Mouse (Mus musculus) adrenal gland, adult 8-10 months (tissue): ENCODE results near the gene Mkrn2os. TPM values are rescaled to one million over a fixed set of nuclear protein-coding genes. Genes with fewer than 3 reads are reported as not detected.
"Not testable (repeated sequence)": the region's sequence is repeated elsewhere in the genome, so short reads cannot be mapped to it uniquely, and the experiment has no call there.

Source experiments
- DNase-seq: peaks from one replicate; pipeline ENCODE4 v3.0.0; 2022
- total RNA-seq, 4 experiments: library from RNA; stranded (reverse); gene quantifications; 2 replicates each; pipeline ENCODE4 v1.2.4; 2022

The Mkrn2os gene
- total RNA-seq: not detected

DNA sequence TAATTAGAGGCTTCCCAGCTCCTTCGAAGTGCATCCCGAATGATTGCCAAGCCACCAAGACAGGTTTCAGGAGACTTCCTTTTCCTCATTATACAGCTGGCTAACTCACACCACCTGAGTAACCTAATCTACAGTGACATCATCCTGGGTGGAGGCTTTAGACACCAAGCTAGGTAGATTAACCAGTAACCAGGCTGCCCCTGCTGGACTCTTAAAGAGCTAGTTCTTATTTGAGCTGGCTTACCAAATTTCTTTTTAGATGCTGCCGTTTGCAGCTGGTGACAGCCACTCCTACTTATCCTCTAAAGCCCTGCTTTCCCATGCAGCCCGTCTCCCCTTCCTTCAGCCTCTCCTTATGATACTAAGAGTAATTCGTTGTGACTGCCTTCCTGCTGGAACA is at the start of gene Mkrn2os:
Mkrn2os (minus strand) TSS at position 119 of the 400 bp plus-strand sequence.
- DNase-seq: no peak

DNA sequence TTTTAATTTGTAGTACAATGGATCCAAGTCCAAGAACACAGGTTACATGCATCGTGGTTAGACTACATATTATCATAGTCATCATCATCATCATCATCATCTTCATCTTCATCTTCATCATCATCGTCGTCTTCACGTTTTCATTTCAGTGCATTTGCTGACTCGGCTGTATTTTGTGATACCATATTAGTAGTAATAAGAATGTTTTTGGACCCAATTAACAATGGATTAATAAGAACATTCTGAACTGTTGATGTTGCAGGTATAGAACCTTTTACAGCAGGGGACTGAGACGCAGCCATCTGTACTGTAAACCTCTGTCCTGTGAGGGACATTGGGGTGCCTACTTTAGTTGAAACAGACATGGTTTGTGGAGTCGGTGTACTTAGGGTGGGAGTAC is 45.8 kb upstream of the Mkrn2os start:
- DNase-seq: not testable (repeated sequence)

DNA sequence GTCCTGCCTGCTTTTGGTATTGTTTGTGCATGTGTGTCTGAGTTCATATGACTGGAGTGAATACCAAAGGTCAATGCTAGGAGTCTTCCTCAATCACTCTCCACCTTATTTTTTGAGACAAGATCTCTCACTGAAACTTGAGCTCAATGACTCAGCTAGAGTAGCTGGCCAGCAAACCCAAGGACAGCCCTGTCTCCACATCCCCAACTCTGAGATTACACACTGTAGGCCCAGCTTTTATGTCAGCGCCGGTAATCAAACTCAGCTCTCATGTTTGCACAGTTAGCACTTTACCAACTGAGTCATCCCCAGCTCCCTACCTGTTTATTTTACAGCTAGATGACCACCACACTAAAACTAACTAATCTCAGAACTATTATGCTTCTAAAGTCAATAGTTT is 41.6 kb upstream of the Mkrn2os start:
- DNase-seq: peak; percentile 31

DNA sequence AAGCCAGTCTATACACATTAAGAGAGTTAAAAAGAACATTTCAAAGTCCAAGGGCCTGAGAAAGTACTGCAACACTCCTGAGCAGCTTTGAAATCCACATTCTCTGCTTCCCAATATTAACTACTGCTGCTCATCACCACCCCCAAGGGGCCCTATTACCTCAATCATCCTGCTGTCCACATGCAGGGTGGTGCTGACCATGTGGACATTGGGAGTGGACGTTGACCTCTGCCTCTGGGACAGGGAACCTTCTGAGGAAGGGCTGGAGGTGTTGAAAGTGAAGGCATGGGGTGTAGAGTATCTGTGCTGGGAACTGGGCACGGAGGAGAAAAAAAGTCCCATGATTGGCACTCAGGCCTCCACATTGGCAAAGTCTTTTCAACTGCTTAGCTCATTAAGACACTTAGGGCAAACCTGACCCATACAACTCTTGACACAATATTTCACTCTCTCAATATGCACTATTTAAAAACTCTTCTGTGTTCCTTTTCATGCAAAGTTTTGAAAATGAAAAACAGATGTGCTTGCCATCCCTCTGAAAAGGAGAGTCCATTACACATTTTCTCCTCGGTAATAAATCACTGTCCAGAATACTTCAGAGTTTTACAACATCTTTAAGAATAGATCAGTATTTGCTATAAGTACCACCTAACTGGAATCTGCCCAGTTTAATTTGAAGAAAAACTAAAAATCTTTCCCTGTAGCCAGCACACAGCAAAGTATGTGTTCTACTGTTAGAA is 38.9 kb upstream of the Mkrn2os start:
- DNase-seq: no peak

DNA sequence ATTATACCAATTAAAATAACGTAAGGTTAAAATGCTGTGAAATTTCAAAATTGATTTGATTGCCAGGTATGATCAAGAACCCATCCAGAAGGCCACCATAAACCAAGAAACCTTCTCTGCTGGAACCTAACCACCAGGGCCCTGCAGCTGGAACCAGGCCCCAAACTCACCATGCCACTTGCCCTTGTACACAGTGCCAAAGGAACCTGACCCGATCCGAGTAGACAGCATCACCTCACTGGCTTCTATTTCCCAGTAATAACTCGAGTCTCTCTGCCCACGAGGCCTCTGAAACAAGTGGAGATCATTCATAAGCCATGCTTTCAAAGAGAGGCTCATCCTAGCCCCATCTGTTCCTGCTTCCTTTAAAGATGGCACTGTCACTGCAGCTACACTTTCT is 33.7 kb upstream of the Mkrn2os start:
- DNase-seq: no peak

DNA sequence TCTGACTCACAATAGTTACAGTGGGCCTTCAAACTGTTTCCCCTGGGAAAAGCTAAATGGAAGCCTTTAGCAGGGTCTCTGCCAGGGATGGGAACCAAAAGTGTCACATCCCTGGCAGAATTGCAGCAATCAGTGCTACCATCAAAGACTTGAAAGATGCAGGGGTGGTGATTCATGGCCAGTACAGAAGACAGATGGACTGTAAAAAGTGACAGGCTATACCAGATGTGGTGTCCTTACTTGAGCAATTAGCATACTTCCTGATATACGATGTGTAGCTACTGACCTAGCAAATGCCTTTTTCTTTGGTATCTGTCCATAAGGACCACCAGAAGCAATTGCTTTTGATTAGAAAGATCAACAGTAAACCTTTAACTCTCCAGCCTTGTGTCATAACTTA is 28.6 kb upstream of the Mkrn2os start:
- DNase-seq: no peak

DNA sequence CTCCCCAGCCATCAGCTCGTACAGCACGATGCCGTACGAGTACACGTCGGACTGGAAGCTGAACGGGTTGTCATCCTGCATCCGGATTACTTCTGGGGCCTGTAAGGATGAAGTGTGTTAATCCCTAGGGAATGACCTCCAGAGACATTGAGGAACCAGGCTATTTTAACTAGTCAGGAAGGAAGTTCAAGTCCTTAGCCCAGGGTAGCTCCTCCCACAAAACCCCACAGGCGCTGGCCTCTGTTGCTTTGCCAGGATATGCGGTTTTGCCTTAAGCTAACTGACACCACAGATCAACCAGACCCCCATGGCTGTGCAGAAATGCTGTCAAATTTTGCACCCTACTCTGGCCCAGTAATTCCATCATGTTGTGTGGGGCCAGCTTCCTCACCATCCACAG is 27.4 kb upstream of the Mkrn2os start:
- DNase-seq: no peak

DNA sequence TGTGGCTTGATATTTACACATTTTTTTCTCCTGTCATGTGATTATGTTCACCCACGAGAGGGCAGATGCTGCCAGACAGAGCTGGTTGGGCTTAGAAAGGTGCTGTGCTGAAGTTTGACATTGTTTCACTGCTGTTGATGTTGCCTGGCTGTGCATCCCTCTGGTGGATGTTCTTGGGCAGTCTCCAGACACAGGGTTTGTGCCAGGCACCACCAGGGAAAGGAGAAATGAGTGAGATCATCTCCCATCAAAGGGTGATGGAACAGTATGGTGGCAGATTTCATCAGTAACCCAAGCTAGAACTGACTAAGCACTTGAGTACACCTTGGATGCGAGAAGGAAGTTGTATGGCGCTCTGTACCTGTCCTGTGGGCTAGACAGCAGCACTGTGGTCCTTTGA is 23.6 kb upstream of the Mkrn2os start:
- DNase-seq: no peak

DNA sequence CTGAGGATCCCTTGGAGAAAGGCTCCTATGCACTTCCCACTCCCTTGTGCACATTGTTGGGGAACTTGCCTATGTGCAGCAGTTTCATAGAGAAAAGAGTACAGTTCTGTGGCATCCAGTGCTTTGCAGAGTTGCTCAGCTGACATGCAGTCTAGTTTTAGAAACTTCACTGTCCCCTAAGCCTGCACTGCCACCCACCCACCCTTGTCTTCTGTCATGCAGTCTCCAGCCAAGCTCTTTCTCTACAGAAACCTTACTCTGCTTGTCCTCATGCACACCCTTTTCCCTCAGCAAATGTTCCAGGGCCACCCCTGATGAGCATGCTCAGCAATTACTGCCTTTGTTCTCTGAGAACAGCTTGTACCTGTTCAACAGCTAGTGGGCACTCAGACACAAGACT is 21.4 kb upstream of the Mkrn2os start:
- no peak for DNase-seq

DNA sequence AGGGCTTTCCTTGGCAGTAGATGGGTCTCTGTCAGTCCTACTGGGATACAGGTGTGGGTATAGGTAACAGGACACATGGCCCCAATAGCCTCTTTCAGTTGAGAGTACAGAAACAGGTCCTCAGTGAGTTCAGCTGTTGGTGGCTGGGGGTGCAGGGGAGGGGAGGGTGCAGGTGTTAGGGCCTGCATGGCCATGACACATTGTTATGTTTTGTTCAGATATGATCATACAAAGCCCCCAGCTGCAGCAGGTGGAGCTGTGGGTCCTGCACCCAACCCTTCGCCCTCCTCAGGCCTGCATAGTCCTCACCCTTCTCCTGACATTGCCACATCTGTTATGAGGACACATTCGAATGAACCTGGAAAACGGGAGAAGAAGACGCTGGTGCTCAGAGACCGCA is 17.9 kb upstream of the Mkrn2os start:
- no peak for DNase-seq

DNA sequence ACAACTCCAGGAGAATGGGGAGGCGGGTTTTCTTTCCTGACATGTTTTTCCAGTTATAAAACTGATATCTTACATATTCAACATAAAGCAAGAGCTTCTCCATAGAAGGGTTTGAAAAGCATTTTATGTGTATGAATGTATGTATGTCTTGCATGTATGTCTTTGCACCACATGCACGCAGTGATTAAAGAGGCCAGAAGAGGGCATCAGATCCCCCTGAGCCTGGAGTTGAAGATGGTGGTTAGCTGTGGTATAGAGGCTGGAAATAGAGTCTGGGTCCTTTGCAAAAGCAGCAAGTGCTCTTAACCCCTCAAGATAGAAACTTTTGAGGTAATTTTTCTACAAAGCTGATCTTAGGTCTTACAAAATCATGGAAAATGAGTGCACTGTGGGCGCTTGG is 16.7 kb upstream of the Mkrn2os start:
- DNase-seq: no peak

DNA sequence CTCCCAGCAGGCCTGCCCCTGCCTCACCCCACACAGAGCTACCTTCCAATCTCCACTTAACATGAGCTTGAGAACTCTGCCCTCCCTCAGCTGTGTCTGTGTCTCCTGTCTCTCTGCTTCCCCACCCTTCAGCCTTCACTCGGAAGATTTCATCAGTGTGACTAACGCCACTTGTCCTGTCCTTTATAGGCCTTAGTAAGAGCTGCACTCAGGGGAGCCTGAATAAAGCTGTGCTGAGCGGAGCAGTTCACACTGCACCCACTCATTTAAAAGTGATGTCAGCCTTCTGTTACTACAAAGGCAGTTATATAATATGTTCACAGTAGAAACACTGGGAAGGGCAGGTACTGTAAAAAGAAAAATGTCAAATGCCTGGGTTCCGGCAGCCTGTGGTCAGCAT is 15.1 kb upstream of the Mkrn2os start:
- DNase-seq: peak; percentile 69

DNA sequence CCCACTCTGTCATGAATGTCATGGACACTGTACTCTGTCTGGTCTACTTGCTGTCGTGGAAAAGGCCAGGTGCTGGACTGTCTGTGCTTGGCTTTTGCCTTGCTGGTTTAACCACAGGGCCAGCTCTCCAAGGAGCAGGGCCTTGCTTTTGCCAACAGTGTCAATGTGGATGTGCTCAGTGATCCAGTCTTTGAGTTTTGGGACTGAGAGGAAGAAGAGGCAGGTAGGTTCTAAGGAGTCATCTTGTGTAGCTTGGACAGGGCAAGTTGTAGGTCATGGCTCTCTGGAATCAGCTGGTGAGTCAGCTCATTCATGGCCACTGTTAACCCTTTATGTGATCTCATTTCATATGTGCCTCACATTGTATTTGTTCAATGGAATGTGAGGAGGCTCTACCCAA is 14.1 kb upstream of the Mkrn2os start:
- DNase-seq: peak; percentile 35

DNA sequence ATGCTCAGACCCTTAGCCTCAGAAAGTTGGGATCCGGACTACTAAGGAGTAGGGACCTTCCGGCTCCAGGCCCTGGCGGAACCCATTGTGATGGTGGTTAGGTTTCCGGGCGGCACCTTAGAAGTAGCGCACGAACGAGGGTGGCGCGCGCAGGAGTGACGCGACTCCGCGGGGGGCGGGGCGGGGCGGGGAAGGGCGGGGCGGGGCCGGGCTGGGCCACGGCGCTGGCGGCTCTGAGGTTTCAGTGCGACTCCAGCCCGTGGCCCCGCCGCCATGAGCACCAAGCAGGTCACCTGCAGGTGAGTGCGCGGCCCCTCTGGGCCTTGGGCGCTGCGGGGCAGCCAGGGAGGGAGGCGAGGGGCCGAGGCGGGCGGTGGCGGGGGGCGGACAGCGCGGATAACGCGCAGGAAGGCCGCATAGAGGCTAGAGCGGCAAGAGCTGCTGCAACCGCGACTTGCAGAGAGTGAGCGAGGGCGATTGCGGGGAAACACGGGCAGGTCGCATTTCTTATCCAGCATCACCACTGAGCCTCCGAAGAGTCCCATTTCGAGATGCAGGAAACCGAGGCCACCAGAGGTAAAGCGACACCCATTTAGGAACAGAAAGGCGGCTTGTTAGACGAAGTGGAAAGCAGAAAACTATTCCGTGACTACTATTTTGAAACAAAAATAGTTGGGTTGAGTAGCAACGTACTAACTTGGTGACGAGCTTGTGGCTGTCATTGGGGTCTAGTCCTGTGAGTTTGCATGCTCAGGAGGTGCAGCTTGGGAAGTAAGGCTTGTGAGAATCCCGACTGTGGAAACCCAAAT is 9.5 kb upstream of the Mkrn2os start, which contains the start of gene Mkrn2:
Mkrn2 (plus strand) TSS at position 188 of the 809 bp plus-strand sequence.
- peak; percentile 58 for DNase-seq

DNA sequence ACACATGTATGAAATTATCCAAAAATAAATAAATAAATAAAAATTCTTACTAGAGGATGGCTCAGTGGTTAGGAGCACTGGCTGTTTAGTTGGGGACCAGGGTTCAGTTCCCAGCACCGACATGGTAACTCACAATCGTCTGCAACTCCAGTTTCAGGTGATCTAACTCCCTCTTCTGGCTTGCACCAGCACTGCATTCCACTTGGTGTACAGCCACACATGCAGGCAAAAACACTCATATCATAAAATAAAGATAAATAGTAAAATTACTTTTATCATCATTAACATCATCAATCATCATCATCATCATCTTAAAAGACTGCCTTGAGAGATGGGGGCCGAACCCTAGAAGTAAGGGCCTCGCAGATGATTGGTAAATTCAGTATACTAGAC is 8.9 kb upstream of the Mkrn2os start:
- DNase-seq: no peak

DNA sequence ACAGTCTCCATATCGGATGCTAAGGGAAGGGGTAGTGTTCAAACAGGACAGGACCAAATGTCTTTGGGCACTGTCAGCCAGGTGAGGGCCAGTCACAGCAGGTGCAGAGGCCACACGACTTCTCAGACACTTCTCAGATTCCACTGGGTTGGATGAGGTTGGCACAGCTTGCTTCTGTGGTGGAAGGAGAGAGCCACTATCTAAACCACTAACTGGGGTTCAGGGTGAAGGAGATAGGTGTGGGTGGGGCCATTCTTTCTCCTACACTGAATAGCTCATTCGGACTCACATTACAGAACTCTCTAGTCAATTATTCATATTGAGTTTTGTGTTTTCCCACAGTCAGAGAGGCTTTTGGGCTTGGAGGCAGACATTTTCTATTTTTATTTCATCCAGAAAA is 3.3 kb upstream of the Mkrn2os start:
- no peak for DNase-seq

DNA sequence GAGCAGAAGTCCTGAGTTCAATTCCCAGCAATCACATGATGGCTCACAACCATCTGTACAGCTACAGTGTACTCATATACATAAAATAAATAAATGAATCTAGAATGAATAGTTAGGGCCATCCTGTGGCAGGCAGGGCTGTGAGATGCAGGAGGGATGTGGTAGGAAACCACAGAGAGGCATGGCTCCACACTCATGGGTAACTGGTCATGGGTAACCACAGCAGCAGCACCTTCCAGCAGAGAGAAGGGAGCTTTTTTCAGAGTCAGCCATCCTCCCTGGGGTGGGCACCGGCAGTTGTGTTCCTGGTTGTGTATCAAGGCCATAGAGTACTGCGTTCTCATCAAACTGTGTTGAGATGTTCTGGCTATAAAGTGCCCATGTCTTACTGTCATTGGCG is 2.1 kb upstream of the Mkrn2os start:
- no peak for DNase-seq

DNA sequence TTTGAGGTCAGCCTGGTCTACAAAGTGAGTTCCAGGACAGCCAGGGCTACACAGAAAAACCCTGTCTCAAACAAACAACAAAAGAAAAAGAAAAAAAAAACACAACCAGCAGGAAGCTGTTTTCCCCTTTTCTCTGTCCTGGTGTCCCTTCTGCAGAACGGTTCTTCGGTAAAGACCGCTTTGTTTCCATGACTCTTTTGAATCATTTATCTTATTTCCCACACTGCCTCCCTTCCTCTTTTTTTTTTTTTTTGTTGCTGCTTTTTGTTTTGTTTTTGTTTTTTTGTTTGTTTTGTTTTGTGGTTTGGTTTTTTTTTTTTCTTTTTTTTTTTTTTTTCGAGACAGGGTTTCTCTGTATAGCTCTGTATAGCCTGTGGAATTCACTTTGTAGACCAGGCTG is 876 bp upstream of the Mkrn2os start:
- no peak for DNase-seq

DNA sequence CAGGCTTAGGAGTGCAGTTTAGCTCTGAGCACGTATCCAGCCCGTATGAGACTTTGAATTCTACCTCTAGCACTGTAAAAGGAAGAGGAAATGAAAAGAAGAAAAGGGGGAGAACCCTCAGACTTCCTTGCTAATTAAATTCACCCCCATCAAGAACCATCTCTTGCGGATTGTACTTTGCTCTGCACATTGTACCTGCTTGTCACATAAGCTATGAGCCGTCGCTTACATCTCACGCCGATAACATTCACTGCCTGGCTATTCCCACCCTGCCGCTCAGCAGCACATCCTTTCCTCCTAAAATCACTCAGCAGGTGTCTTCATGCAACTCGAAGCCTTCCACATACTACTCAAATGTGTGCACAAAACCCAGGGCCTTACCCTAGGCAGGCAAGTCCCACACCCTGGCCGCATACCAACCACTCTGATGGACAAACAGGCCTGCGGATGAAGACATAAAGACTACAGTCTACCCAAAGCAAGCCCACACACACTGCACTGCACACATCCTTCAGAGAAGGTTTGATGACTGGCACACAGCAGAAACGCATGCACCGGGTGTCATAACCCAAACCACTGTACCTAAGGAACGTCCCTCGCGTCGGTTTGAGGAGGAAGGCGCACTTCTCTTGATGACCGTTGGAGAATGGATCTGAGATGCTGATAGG is 550 bp downstream of the Mkrn2os start:
- DNase-seq: no peak

DNA sequence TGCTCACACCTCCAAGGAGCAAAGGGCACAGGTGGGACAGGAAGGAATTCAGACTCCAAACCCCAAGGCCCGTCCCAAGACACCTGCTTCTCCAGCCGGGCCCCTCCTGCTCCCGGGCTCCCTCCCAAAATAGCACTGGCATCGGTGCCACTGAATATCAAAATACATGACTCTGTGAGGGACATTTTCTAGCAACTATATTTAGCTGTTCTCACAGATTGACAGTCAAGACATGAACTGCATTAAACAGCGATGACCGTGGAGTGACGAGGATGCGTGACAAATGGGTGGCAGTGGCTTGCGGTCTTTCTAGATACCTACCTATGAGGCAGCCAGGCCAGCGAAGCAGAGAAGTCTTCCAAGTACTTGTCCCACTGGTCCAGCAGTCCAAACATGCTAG is 6.1 kb downstream of the Mkrn2os start:
- no peak for DNase-seq

DNA sequence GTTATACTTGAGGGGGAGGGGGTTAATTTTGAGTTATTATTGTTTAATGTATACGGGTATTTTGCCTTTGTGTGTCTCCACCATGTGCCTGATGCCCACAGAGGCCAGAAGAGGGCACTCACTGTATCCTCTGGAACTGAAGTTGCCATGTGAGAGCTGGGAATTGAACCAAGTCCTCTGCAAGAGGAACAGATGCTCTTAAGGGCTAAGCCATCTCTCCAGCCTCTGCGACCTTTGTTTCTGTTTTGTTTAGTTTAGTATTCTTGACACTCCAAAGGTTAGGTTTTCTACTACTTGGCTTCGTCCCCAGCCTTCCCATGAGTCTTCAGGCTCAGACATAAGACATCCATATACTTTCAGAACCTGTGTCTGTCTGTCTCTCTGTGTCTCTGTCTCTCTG is 8.2 kb downstream of the Mkrn2os start:
- no peak for DNase-seq

DNA sequence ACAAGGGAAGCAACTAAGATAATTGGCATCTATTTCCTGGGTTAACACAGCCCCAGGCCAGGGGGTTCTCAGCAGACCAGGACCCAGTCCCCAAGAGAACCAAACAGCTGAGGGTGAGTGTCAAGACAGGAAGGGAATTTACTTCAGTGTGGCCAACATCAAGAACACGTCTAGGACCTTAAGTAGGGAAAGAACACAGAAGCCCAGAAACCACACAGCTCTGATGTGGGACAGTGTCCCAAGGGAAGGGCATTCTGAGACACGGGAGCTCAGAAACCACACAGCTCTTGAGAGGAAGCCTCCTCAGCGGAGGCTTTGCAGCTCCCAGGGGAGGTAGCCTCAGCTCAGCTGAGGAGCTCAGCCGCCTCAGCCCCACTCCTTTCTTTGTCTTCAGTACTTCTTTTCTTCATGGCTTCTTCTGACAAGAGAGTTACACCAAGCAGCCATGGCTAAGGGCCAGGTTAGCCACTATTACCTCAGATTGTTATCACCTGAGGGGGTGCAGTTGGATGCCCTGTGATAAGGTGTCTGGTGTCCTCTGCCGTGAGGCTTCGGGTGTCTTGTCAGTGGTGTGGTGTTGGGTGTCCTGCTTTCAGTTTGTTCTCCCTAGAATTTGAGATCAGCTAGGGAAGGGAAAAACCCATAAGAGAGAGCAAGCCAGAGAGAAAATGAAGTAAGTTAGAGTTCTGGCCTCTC is 8.8 kb downstream of the Mkrn2os start:
- no peak for DNase-seq
